Mouse (Mus musculus): ENCODE results near the gene Flt1. TPM values are rescaled to one million over a fixed set of nuclear protein-coding genes. Genes with fewer than 3 reads are reported as not detected.

The Flt1 gene
- total RNA-seq, 1 experiment = 5.1 TPM

DNA sequence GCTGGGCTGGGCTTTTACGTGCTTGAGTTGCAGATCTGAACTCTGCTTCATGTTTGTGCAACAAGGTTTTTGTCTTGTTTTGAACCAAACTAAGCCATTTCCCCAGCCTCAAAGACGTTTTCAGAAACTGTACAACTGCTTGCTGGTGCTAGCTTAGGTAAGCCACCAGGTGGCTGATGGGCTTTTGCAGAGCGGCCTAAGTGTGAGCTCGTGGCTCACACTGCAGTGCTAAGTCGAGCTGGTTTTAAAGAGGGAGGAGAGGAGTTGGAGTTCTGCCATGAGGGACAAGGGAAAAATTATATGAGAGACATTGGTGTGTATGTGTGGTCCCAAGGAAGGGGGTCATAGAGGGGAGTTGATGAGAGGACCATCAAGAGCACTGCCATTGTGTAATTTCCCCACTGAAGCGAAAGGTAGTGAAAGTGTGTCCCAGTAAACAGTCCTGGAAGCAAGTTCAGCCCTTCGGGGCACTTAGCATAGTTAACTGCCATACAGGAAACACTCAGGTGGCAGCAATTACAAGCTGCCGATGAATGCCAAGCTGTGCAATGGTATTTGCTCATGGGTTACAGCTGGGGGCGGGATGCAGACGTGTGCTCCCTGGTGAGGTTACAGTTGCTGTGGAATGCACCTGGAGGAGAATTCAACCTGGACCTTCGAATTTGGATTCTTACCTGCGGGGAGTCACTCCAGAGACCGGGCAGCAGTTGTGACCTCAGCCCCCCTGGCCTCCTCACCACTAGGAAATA, 173.8 kb downstream of the Flt1 start:
- in situ Hi-C loops (cut with MboI; ENCODE audit: low sequenced_read_pairs in 2 of 2, unreplicated experiment in 2 of 2) = no loop called here
- no peak for DNase-seq (ENCODE audit: low read depth, low spot score)
- H3K36me3 ChIP-seq (ENCODE audit: control insufficient read depth, insufficient read depth, low read length, poor library complexity, severe bottlenecking) = peaks cover 2% of the 10 kb centered on the region
- no peak overlapping the region for H3K4me3 ChIP-seq (ENCODE audit: insufficient read depth in 1 of 2, low read depth in 1 of 2, low read length in 2 of 2, poor library complexity in 1 of 2, severe bottlenecking in 1 of 2)
- no peaks in the 10 kb centered on the region; a peak in 1 of 4 replicates for H3K4me1 ChIP-seq (ENCODE audit: control insufficient read depth in 2 of 2, insufficient read depth in 2 of 2, low read length in 2 of 2, poor library complexity in 1 of 2)
- TF ChIP-seq ZNF384 (IDR thresholded peaks at IDR 0.05; ENCODE audit: low read depth, low read length) (no peak), HCFC1 (IDR thresholded peaks at IDR 0.05; ENCODE audit: borderline replicate concordance, insufficient read depth, low read length) (no peak), CHD2 (IDR thresholded peaks at IDR 0.05; ENCODE audit: low read depth, low read length) (no peak), ZC3H11A (IDR thresholded peaks at IDR 0.05; ENCODE audit: borderline replicate concordance, low read depth, low read length) (no peak), MAFK (IDR thresholded peaks at IDR 0.05; ENCODE audit: insufficient read depth, low read depth, low read length) (no peak)
- no peaks in the 10 kb centered on the region for H3K9me3 ChIP-seq (ENCODE audit: control insufficient read depth, insufficient read depth, low read depth, low read length)
- no peak overlapping the region for H3K9ac ChIP-seq (ENCODE audit: insufficient read depth, low read depth, low read length, poor library complexity, severe bottlenecking)
- H3K27ac ChIP-seq (ENCODE audit: insufficient read depth, low read depth, low read length, poor library complexity, severe bottlenecking) = no peak overlapping the region

DNA sequence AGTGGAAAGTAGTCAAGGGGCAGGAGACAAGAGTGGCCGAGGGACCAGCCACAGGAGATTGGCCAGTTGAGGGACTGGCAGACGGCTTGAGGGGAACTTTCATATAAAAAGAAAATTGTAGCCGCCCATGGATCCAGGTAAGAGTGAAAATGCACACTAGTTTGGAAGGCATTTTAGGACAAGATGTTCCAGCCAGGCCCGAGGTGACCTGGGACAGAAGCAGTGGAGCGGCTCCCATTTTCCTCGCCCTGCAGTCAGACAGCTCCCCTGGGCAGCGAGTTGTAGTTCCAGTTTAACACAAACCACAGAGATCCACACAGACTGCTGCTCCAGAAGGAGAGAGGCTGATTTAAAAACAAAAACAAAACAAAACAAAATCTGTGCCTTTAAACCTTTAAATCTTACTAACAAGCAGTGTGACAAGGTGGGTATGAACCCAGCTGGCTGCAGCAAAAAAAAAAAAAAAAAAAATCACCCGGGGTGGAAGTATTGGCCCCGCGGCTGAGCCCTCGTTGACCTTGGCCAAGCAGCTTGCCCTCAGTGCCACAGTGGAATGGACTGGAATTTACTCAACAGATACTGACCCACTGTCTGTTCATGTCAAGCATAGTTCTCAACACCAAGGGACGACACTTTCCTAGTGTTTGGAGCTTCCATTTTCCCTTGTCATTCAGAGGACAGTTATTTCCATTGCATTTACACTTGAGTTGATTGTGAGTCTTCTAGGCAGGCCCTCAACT, 176.6 kb downstream of the Flt1 start:
- H3K27ac ChIP-seq (ENCODE audit: insufficient read depth, low read depth, low read length, poor library complexity, severe bottlenecking) = no peak overlapping the region
- H3K36me3 ChIP-seq (ENCODE audit: control insufficient read depth, insufficient read depth, low read length, poor library complexity, severe bottlenecking) = peaks cover 11% of the 10 kb centered on the region

DNA sequence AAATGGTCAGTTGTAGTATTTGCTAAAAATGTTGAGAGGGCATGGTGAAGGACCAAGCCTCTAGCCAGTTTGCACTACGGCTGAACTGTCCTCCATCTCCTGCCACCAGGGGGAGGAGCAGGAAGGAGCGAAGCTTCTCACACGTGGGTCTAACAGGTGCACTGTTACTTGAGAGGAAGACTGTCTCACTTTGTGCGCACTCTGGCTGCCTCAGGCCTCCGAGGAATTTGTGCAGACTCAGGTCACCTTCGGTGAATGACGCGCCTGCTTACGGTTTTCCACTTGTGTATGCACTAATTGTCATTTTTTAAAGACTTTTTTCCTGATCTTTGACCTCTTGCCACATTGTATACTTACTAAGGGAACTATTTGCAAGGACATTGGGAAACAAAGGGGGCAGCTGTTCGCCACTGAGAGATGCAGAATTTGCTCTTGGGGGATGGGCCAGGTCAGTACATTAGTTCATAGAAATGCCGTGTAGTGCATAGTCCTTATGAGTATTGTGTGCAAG, 180.0 kb downstream of the Flt1 start:
- in situ Hi-C loops (cut with MboI; ENCODE audit: low sequenced_read_pairs in 2 of 2, unreplicated experiment in 2 of 2) = no loop called here
- DNase-seq (ENCODE audit: low read depth, low spot score) = peak; percentile 28
- TF ChIP-seq ZC3H11A (IDR thresholded peaks at IDR 0.05; ENCODE audit: borderline replicate concordance, low read depth, low read length) = 0 out of 2 replicates have a peak, but pooled peaks have one; percentile 4
- no peak for TF ChIP-seq ZNF384 (IDR thresholded peaks at IDR 0.05; ENCODE audit: low read depth, low read length)
- Histone ChIP-seq H3K36me3 (ENCODE audit: control insufficient read depth, insufficient read depth, low read length, poor library complexity, severe bottlenecking) (peaks cover 17% of the 10 kb centered on the region), H3K4me3 (ENCODE audit: insufficient read depth in 1 of 2, low read depth in 1 of 2, low read length in 2 of 2, poor library complexity in 1 of 2, severe bottlenecking in 1 of 2) (no peak overlapping the region), H3K4me1 (ENCODE audit: control insufficient read depth in 2 of 2, insufficient read depth in 2 of 2, low read length in 2 of 2, poor library complexity in 1 of 2) (no peaks in the 10 kb centered on the region; a peak in 1 of 4 replicates), H3K9me3 (ENCODE audit: control insufficient read depth, insufficient read depth, low read depth, low read length) (no peaks in the 10 kb centered on the region), H3K27ac (ENCODE audit: insufficient read depth, low read depth, low read length, poor library complexity, severe bottlenecking) (no peak overlapping the region), H3K9ac (ENCODE audit: insufficient read depth, low read depth, low read length, poor library complexity, severe bottlenecking) (no peak overlapping the region)

More for the DNA sequence above, 176.6 kb downstream of the Flt1 start:
- TF ChIP-seq ZNF384 (IDR thresholded peaks at IDR 0.05; ENCODE audit: low read depth, low read length) (0 out of 2 replicates have a peak, but pooled peaks have one; percentile 41), MAFK (IDR thresholded peaks at IDR 0.05; ENCODE audit: insufficient read depth, low read depth, low read length) (no peak)
- no peaks in the 10 kb centered on the region; a peak in 1 of 4 replicates for H3K4me1 ChIP-seq (ENCODE audit: control insufficient read depth in 2 of 2, insufficient read depth in 2 of 2, low read length in 2 of 2, poor library complexity in 1 of 2)
- H3K9ac ChIP-seq (ENCODE audit: insufficient read depth, low read depth, low read length, poor library complexity, severe bottlenecking) = no peak overlapping the region
- DNase-seq (ENCODE audit: low read depth, low spot score) = no peak
- H3K9me3 ChIP-seq (ENCODE audit: control insufficient read depth, insufficient read depth, low read depth, low read length) = no peaks in the 10 kb centered on the region
- in situ Hi-C loops (cut with MboI; ENCODE audit: low sequenced_read_pairs in 2 of 2, unreplicated experiment in 2 of 2) = no loop called here
- no peak overlapping the region for H3K4me3 ChIP-seq (ENCODE audit: insufficient read depth in 1 of 2, low read depth in 1 of 2, low read length in 2 of 2, poor library complexity in 1 of 2, severe bottlenecking in 1 of 2)

DNA sequence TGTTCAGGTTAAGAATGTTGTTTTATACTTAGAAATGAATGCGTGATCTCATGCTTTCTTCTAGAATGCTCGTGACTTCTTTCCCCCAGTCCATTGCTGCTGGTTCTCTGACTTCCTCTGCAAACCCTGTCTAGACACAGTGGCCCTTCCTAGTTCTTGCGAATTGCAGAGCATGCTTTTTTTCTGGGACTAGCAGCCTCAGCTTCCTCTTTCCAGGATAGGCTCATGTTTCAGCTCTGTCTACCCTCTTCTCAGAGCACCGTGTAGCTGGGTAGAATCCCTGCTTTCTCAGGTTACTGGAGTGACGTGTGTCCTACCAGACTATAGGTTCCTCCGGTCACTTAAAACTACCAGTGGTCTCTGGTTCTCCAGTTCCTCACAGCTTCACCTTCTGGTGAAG, 183.5 kb downstream of the Flt1 start:
- H3K4me3 ChIP-seq (ENCODE audit: insufficient read depth in 1 of 2, low read depth in 1 of 2, low read length in 2 of 2, poor library complexity in 1 of 2, severe bottlenecking in 1 of 2) = no peak overlapping the region
- no peak for DNase-seq (ENCODE audit: low read depth, low spot score)
- TF ChIP-seq CHD2 (IDR thresholded peaks at IDR 0.05; ENCODE audit: low read depth, low read length) = no peak
- no peak for TF ChIP-seq MAFK (IDR thresholded peaks at IDR 0.05; ENCODE audit: insufficient read depth, low read depth, low read length)
- no peak for TF ChIP-seq ZC3H11A (IDR thresholded peaks at IDR 0.05; ENCODE audit: borderline replicate concordance, low read depth, low read length)
- in situ Hi-C loops (cut with MboI; ENCODE audit: low sequenced_read_pairs in 2 of 2, unreplicated experiment in 2 of 2) = no loop called here
- H3K9ac ChIP-seq (ENCODE audit: insufficient read depth, low read depth, low read length, poor library complexity, severe bottlenecking) = no peak overlapping the region
- no peaks in the 10 kb centered on the region for H3K9me3 ChIP-seq (ENCODE audit: control insufficient read depth, insufficient read depth, low read depth, low read length)
- H3K36me3 ChIP-seq (ENCODE audit: control insufficient read depth, insufficient read depth, low read length, poor library complexity, severe bottlenecking) = peaks cover 19% of the 10 kb centered on the region; the same call in 1 of the 2 replicates
- no peaks in the 10 kb centered on the region for H3K4me1 ChIP-seq (ENCODE audit: control insufficient read depth in 2 of 2, insufficient read depth in 2 of 2, low read length in 2 of 2, poor library complexity in 1 of 2)
- no peak overlapping the region for H3K27ac ChIP-seq (ENCODE audit: insufficient read depth, low read depth, low read length, poor library complexity, severe bottlenecking)
